Mouse (Mus musculus) bone marrow macrophage, adult 2 months (primary cell): ENCODE results near the gene Fbxo42.

Source experiments
- CTCF ChIP-seq: IDR thresholded peaks from 2 replicates; pipeline ENCODE4 v1.5.1; 2012; ENCODE audit warnings: low read depth, mild to moderate bottlenecking, low read length, moderate library complexity
- POLR2A ChIP-seq: IDR thresholded peaks from 2 replicates; pipeline ENCODE4 v1.6.1; 2012; ENCODE audit warnings: mild to moderate bottlenecking, low read depth, low read length, borderline replicate concordance

DNA sequence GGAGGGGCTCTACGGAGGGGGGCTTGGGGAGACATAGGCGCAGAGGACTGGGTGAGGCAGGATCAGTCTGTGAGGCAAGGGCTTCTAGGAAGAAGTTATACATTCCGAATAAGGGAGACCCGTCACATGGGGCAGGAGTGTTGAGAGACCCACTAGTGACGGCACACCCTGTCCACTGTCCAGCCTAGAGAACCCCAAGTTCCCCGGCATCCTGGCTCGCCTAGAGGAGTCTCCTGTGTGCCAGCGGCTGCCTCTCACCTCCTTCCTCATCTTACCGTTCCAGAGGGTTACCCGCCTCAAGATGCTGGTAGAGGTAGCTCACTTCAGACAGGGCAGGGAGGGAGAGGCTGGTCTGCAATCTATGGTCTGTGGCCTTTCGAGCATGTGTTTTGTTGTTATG lies 101.7 kb downstream of the Fbxo42 start:
- TF ChIP-seq POLR2A (no peak), CTCF (no peak)
